Mouse (Mus musculus): ENCODE results near the gene Crcp.

The Crcp gene

DNA sequence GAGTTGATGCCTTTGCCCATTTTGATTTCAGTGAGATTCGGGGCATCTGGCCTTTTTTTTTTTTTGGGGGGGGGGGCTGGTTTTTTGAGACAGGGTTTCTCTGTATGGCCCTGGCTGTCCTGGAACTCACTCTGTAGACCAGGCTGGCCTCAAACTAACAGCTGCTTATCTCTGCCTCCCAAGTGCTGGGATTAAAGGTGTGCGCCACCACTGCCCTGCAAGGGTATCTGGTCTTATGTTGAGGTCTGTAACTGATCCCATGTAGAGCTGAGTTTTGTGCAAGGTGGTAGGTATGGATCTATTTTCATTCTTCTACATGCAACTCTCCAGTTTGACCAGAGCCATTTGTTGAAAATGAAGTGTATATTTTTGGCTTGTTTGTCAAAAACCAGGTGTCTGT is 27.2 kb downstream of the Crcp start:
- DNase-seq (ENCODE audit: low spot score in 2 of 2) = no peak

DNA sequence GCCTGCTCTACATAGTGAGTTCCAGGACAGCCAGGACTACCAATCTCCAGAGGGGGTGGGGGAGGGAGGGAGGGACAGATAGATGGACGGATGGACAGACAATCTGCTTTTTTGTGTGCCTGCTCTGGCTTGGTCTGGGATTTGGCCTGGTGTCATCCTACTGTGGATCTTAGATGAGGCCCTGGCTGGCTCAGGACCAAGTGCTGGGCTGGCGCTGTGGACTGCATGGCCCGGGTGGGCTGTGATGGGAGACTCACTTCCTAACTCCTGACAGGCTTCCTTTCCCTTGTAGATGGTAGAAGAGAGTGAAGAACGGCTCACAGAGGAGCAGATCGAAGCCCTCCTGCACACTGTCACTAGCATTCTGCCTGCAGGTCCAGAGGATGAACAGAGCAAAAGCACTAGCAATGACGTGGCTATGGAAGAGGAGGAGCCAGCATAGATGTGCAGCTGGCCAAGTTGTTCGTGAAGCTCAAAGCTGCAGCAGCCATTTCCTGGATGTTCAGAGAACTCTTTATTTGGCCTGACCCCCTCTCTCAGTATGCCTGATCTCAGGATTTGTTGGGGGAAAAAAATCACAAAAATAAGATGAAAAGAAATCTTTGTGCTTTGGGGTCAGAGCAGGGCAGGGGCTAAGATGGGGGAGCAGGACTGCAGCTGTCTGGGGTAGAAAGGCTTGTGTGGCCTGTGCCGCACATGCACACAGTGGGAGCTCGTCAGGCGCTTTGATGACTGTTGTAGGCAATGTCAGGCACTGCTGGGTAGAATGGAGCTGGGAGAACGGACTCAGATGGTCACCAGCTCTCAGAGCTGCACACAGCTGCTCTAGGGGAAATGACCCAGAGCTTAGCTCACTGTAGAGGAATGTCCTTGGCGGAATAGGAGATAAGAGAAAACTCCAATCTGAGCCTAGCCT is 30.6 kb downstream of the Crcp start:
- no peak for DNase-seq (ENCODE audit: low spot score in 2 of 2)

DNA sequence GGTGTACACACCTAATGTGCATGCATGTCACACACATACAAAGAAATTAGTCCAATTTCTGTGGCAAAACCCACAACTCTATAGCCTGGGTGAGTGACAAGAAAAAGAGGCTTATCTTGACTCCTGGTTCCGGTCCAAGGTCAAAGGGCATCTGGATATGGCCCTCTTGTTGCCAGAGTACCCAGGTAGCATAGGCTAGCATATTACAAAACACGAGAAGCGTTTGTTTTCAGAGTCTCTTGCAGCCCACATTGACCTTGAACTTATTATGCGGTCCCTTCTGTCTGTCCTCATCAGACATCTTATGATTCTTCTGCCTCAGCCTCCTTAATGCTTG is 31.2 kb downstream of the Crcp start:
- no peak for DNase-seq (ENCODE audit: low spot score in 2 of 2)

DNA sequence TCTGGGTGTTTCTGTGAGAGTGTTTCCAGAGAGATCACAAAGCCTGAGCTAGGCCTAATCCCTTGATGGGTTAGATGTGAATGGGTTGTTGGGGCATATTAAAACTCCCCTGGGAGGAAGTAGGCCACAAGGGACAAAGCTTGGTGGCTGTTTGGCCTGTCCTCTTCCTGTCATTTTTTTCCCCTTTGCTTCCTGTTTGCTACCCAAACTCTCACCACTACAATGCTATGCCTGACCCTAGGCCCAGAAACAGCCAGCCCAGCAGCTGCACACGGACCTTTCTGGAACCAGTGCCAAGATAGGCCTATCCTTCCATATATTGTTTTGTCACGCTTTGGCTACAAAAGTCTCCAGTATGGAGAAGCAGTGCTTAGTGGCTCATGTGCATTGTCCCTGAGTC is 33.0 kb downstream of the Crcp start:
- DNase-seq (ENCODE audit: low spot score in 2 of 2) = peak in 1 of 2 experiments; percentile 15

DNA sequence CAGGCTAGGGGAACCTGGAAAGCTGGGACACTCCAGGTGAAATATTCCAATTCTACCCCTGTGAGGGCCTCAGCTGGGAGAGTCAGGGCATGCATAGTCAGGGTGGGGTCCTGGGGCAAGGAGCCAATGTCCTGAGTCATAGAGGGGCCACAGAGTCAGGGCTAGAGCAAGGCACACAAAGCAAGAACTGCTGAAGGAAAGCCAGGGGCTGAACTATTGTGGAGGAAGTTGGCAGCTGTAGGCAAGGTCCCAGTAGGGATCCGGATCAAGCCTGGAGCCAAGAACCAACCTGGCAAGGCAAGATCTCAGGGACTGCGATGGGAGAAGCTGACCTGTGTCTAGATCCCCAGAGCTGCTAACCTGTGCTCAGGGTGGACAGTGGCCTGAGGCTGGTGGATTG is 34.7 kb downstream of the Crcp start:
- no peak for DNase-seq (ENCODE audit: low spot score in 2 of 2)

DNA sequence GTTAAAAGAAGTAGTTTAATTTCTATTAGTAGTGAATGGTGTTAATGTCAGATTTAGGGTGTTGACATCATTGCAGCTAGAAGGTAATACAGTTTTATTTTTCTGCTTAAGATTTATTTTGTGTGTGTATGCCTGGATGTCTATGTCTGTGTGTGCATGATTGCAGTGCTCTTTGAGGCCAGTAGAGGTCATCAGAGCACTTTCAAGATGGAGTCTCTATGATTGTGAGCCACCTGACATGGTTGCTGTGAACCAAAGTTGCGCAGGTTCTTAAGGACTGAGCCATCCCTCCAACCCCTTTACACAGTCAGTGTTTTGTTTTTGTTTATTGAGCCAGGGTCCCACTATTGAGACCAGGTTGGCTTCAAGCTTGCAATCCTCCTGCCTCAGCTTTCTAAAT is 36.5 kb downstream of the Crcp start:
- no peak for DNase-seq (ENCODE audit: low spot score in 2 of 2)

DNA sequence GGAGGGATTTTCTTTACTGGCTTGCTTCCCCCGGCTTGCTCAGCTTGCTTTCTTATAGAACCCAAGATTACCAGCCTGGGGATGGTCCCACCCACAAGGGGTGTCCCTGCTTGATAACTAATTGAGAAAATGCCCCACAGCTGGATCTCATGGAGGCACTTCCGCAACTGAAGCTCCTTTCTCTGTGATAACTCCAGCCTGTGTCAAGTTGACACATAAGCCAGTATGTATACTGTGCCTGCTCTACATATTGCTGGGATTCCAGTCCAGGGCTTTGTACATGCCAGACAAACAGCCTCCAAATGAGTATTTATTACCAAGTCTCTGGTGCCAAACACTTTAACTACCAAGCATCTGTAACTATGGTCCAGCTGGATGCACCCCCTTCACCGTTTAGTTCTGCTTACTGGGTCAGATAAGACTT is 38.8 kb downstream of the Crcp start:
- no peak for DNase-seq (ENCODE audit: low spot score in 2 of 2)

DNA sequence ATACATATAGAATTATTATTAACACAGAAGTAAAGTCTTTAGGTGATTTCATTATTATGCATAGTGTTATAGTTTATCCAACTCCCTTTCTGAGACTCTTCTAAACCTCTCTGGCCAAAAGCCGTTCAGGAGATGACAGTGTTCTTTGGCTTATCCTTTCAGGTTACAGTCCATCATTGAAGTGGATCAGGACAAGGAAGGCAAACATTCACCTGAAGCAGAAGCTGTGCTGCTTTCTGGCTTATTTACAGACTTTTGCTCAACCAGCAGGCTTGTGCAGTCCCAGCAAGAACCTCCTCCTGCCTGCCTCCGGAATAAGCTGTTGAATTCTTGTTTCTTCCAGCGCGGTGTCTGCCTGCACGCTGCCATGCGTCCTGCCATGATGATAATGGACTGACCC is 43.9 kb downstream of the Crcp start, which contains the start of gene Tpst1:
Tpst1 (plus strand) TSS at position 301 of the 400 bp plus-strand sequence.
- DNase-seq (ENCODE audit: low spot score in 2 of 2) = no peak

DNA sequence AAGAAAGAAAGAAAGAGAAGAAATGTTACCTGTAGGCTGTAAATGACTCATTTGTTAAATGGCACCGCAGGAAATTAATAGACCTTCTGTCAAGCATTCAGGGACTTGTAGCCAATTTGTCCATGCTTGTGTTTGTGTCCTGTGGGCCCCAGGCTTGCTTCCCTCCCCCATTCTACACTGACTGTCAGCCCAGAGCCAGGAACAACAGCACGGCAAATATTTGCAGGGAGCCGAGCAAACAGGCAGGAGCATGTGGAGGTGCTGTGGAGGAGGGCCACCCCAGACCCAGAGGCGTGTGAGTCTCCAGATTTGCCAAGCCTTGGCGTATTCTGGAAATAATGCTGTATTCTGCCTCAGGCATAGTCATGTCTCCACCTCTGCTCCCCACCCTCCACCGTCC is 45.4 kb downstream of the Crcp start:
- no peak for DNase-seq (ENCODE audit: low spot score in 2 of 2)

DNA sequence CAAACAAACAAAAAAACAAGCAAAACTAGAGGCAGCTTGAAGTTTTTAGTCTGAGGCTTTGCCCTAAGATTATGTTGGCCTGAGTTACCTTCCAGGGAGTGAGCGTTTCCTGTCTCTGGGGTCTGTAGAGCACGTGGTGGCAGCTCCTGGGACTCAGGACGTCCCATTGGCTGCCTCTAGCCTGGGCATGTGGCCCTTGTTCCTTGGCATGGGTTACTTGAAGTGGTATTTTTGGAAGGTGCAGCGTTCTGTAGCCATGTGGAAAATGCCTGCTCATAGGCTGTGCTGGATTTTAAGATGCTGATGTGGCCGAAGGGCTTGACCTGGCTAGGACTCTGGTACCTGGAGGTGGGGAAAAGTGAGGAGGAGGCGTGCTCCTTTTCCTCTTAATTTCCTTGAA is 47.3 kb downstream of the Crcp start:
- DNase-seq (ENCODE audit: low spot score in 2 of 2) = no peak

DNA sequence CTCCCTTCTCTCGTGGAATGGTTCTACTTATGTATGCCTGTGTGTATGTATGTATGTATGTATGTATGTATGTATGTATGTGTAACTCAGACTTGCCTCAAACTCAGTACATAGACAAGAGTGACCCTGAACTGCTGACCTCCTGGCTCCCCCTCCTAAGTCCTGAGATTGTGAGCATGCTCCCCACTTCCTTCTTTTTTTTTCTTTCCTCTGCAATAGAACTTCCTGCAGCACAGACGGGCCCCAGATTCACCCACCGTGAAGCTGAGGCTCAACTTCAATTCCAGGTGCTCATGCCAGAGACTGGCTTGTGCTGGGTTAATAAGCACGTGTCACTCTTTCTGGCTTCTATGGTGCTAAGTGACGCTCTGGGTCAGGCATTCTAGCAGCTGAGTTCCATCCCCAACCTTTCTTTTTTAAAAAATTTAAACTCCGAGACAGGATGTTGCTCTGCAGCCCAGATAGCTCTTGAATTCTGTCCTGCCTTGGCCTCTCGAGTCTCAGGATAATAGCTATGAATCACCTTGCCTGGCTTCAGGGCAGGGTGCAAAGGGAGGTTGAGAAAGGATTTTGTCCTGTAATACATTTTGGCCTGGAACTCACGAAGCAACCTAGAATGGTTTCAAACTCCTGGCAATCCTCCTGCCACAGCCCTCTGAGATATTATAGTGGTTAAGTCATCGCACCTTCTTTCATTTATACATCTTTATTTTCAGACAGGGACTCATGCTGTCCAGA is 49.2 kb downstream of the Crcp start:
- no peak for DNase-seq (ENCODE audit: low spot score in 2 of 2)

DNA sequence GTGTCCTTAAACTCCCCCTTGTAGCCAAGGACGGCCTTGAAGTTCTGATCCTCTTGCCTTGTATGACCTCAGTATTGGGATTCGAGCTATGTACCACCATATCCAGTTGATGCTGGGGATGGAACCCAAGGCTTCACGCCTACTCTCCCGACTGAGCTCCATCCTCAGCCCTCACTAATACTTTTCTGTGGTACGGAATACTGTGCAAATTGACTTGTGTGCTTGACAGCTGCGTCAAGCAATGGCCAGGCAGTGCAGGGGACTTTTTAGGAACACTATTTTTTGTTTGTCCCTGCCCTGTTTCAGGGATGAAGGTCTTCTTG is 49.7 kb downstream of the Crcp start:
- no peak for DNase-seq (ENCODE audit: low spot score in 2 of 2)

DNA sequence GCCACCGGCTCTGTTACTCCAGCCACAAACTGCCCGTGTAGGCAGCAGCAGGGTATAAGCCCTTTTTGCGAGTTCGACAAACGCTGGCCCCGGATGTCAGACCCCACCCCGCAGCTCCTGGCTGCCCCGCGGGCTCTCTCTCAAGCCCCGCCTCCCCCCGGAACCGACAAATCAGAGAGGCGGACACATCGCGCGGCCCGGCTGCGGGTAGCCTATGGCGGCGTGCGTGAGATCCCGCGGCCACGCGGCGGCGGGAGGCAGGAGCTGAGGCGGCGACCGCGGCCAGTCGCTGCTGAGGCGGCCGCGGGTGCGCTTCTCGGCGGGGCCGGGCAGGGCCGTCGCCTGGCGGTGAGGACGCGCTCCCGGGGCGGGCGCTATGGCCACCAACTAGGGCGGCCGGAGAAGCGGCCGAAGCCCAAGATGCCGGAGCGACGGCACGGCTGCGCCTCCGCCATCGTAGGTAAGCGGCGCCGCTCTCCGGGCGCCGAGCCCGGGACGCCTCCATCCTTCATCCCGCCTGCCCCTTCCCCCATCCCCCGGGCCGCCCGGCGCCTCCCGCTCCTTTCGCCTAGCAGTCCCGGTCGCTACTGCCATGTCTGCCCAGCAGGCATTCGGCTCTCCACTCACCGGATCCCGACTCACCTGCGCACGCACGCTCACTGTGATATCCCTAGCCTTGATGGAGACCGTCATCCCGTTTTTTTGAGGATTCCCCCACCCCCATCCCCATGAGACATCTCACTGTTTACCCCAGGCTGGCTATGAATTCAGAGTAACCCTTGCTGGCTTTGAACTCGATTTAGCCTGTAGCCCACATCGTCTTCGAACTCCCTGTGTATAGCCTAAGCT is 50.3 kb downstream of the Crcp start:
- peak; percentile 90 to 92 for DNase-seq (ENCODE audit: low spot score in 2 of 2)

DNA sequence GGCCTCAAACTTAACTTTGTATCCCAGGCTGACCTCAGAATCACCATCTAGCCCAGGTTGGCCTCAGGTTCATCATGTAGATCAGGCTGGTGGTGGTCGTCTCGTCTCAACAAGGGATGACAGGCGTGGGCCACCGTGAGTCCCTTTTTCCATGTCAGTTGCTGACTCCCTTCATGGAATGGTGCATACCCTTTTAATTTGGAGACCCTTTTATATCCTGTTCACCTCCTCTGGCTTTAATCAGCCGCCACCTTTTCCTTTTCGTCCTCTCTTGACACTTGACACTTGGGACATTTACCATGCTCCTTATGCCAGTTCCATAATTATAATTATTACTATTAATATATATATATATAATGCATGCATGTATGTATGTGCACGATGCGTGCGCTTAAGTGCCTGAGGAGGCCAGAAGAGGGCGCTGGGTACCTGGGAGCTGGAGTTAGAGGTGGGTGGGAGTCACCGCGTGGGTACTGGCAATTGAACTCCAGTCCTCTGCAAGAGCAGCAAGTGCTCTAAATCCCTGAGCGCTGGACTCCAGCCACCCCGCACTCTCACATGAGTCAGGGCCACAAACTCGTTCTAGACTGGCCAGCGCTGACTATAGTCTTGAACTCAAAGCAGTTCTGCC is 51.1 kb downstream of the Crcp start:
- DNase-seq (ENCODE audit: low spot score in 2 of 2) = no peak

DNA sequence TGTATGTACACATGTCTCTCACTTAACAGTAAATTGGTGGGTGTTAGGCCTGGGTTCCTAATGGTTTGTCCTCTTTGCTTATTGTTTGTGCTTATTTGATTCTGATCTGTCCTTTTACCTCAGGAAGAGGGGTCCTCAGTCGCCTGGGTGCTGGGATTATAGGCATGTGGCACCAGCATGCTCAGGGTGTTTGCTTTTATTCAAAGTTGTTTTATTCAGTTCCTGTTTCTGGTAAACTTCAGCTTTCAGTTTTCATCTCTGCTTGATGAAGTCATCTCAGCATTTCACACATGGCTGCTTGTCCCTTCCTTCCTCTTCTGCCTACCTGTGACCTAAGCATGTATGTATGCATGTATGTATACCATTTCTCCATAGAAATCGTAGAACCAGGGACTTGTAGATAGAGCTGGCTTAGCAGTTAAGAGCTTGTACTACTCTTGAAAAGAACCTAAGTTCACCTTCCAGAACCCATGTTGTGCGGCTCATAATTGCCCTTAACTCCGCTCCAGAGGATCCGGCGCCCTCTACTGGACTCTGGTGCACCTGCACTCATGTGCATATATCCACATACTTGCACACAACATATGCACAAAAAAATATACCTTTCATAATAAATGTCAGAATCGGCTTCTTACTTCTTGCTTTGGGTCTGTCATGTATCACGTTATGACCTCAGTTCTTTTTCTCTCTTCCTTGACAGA is 52.2 kb downstream of the Crcp start:
- DNase-seq (ENCODE audit: low spot score in 2 of 2) = peak in 1 of 2 experiments; percentile 62

DNA sequence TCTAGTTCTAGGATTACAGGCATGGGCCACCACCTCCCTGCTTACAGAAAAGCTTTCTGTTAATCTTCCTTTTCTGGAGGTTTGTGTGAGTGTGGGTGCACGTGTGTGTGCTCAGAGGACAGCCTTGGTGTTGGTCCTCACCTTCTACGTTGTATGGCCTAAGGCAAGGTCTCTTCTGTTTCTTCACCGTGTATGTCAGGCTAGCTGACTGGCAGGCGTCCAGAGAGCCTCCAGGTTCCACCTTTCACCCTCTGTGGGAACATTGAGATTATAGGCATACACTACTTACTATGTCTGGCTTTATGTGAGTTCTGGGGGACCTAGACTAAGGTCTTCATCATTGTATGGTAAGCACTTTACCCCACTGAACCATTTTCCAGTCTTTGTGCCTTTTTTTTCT is 53.3 kb downstream of the Crcp start:
- no peak for DNase-seq (ENCODE audit: low spot score in 2 of 2)

DNA sequence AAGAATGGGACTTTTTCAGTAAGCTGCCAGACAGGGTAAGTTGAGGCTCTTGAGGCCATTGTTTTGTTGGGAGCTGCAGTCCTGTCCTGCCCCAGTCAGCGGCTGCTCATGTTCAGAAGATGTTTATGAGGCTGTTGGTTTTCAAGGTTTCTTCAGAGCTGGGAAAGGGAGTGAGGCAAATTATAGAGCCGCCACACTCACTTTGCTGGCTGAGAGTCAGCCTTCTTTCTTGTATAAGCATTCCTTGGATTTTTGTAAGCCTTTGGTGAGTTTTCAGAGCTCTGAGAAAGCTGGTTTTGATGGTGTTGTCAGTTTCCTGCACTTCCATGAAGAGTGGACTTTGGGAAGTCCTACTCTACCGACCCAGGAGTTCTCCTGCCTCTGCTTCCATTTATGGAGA is 55.2 kb downstream of the Crcp start:
- DNase-seq (ENCODE audit: low spot score in 2 of 2) = no peak

DNA sequence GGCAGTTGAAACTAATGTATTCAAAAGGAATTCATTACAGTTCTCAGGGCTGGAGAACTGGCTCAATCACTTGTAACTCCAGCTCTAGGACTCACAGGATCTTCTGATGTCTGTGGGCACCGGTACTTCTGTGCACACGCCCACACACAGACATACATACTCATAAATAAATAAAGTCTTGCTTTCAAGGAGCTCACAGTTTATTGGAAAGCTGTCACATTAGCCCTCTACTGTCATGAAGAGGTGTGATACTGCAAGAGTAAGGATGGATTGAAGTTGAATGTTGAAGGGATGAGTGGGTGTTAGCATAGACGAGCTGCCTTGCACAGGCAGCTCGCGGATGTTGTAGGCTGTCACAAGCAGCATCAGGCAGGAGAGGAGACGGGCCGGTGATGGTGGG is 58.9 kb downstream of the Crcp start:
- DNase-seq (ENCODE audit: low spot score in 2 of 2) = no peak

DNA sequence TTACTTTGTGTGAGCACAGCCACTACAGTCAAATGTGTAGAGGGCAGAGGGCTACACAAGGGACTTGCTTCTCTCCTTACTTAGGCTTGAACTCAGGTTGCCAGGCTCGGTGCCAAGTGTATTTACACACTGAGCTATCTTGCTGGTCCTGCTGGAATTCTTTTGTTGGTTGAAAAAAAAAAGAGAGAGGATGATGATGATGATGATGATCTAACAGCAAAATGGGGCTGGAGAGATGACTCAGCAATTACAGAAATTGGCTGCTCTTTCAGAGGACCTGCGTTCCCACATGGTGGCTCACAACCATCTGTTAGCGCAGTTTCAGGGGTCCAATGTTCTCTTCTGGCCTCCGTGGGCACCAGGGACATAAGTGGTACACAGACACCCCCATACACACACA is 59.5 kb downstream of the Crcp start:
- DNase-seq (ENCODE audit: low spot score in 2 of 2) = no peak

DNA sequence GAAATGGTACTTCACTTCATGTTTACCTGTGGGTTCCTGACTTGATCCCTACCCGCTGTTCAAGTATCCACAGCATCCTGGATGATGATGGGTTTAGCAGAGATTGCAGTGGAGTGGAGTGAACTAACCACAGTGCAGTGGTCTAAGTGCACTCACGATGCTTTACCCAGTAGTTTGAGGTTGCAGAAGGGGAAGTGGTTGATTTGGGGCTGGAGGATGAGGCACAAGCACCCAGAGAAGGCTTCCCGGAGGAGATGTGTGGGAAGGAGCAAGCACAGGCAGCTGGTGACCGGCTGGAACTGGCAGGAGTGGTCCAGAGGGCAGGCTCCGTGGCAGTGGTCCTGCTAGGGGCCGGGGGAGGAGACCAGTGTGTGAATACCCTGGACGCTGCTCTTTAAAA is 60.1 kb downstream of the Crcp start:
- peak in 1 of 2 experiments; percentile 10 for DNase-seq (ENCODE audit: low spot score in 2 of 2)

All from natural killer cell, adult 2 months (primary cell).